Mouse (Mus musculus): ENCODE measurements at regions not wholly inside any gene's neighbourhood (a gene's known extent, or its start where the extent isn't known, plus 50 kb on each side); places are given as distances from the start of the nearest gene placed in this dataset.

- TF ChIP-seq CTCF (IDR thresholded peaks at IDR 0.05; ENCODE audit: low read depth) (no peak), EP300 (IDR thresholded peaks at IDR 0.05; ENCODE audit: low read depth) (no peak)
These were observed 179.0 kb upstream of the Gmds start for GRCm38 (mm10) chr13:32517514-32517913.
